Mouse (Mus musculus): ENCODE results near the gene Dpp7.

Dpp7 gene

GRCm38 (mm10) chr2:25369996-25370395, 13.8 kb upstream of the Dpp7 start:
- in situ Hi-C loops (cut with MboI, MseI): no loop called here

- in situ Hi-C loops (cut with MboI, MseI): no loop called here
These were observed 9.1 kb upstream of the Dpp7 start, which contains the start of gene Uap1l1 for GRCm38 (mm10) chr2:25365091-25365761. Gene Uap1l1, minus strand, starts transcription at chr2:25365682.

GRCm38 (mm10) chr2:25364761-25365090, 8.6 kb upstream of the Dpp7 start:
- in situ Hi-C loops (cut with MboI, MseI): no loop called here

GRCm38 (mm10) chr2:25364313-25364712, 8.2 kb upstream of the Dpp7 start:
- in situ Hi-C loops (cut with MboI, MseI): no loop called here

GRCm38 (mm10) chr2:25363478-25364178, 7.5 kb upstream of the Dpp7 start:
- in situ Hi-C loops (cut with MboI, MseI): no loop called here

GRCm38 (mm10) chr2:25359848-25360247, 3.7 kb upstream of the Dpp7 start:
- in situ Hi-C loops (cut with MboI, MseI): no loop called here

- in situ Hi-C loops (cut with MboI, MseI): no loop called here
These were observed 616 bp downstream of the Dpp7 start for GRCm38 (mm10) chr2:25355419-25356066.

GRCm38 (mm10) chr2:25354211-25354610, 1.9 kb downstream of the Dpp7 start:
- in situ Hi-C loops (cut with MboI, MseI): no loop called here

GRCm38 (mm10) chr2:25350701-25351100, 5.5 kb downstream of the Dpp7 start:
- in situ Hi-C loops (cut with MboI, MseI): no loop called here

- in situ Hi-C loops (cut with MboI, MseI): no loop called here
These were observed 6.7 kb downstream of the Dpp7 start for GRCm38 (mm10) chr2:25349499-25349898.

- in situ Hi-C loops (cut with MboI, MseI): no loop called here
These were observed 8.0 kb downstream of the Dpp7 start for GRCm38 (mm10) chr2:25348162-25348561.

- in situ Hi-C loops (cut with MboI, MseI): no loop called here
These were observed 17.9 kb downstream of the Dpp7 start for GRCm38 (mm10) chr2:25338303-25338702.

GRCm38 (mm10) chr2:25333569-25333968, 22.6 kb downstream of the Dpp7 start:
- in situ Hi-C loops (cut with MboI, MseI): no loop called here

- in situ Hi-C loops (cut with MboI, MseI): no loop called here
These were observed 23.6 kb downstream of the Dpp7 start, which contains the start of gene Man1b1 for GRCm38 (mm10) chr2:25332286-25333160. Gene Man1b1, plus strand, starts transcription at chr2:25332338.

- in situ Hi-C loops (cut with MboI, MseI): no loop called here
These were observed 24.7 kb downstream of the Dpp7 start for GRCm38 (mm10) chr2:25331470-25331869.

- in situ Hi-C loops (cut with MboI, MseI): no loop called here
These were observed 27.7 kb downstream of the Dpp7 start for GRCm38 (mm10) chr2:25328440-25328839.

GRCm38 (mm10) chr2:25326036-25326435, 30.1 kb downstream of the Dpp7 start:
- in situ Hi-C loops (cut with MboI, MseI): no loop called here

GRCm38 (mm10) chr2:25320084-25320483, 36.1 kb downstream of the Dpp7 start:
- in situ Hi-C loops (cut with MboI, MseI): no loop called here

GRCm38 (mm10) chr2:25318971-25319773, 37.0 kb downstream of the Dpp7 start, which contains the start of gene Grin1:
Gene Grin1, minus strand, starts transcription at chr2:25319187.
- in situ Hi-C loops (cut with MboI, MseI): no loop called here

GRCm38 (mm10) chr2:25318119-25318966, 37.8 kb downstream of the Dpp7 start:
- in situ Hi-C loops (cut with MboI, MseI): no loop called here

All from regulatory T cell (primary cell).